Mouse (Mus musculus) testis, adult 2 months (tissue): ENCODE results near the gene Zfp11.

Source experiments
- CTCF ChIP-seq: fragments of 200-500 bp; IDR thresholded peaks from 2 replicates; pipeline ENCODE4 v1.5.1; 2012; ENCODE audit warnings: low read depth, mild to moderate bottlenecking, inconsistent platforms, low read length, moderate library complexity; ENCODE audit not compliant: control insufficient read depth, insufficient read depth, insufficient replicate concordance
- POLR2A ChIP-seq: fragments of 200-500 bp; IDR thresholded peaks from 2 replicates; pipeline ENCODE4 v1.6.1; 2012; ENCODE audit warnings: low read depth, mild to moderate bottlenecking, inconsistent platforms, low read length, moderate library complexity; ENCODE audit not compliant: control insufficient read depth

GRCm38 (mm10) chr5:129621361-129621760 lies 48.5 kb downstream of the Zfp11 start:
- no peak for TF ChIP-seq POLR2A
- TF ChIP-seq CTCF, result no peak
